Mouse (Mus musculus) cerebellum, adult 2 months (tissue): ENCODE data around the gene Klf16. TPM values are rescaled to one million over a fixed set of nuclear protein-coding genes. Genes with fewer than 3 reads are reported as not detected.

Experiments
- DNase-seq, 2 experiments: peaks; one replicate each; pipeline ENCODE4 v3.0.0; 2021
- H3K27ac ChIP-seq: fragments of 200-500 bp; 2 replicates; pipeline ENCODE4 v1.5.1; 2012; ENCODE audit warnings: low read length, control low read depth, inconsistent platforms; ENCODE audit not compliant: insufficient read depth
- H3K27me3 ChIP-seq: fragments of 200-500 bp; 2 replicates; pipeline ENCODE4 v1.6.1; 2012; ENCODE audit warnings: inconsistent platforms, mild to moderate bottlenecking, low read length, moderate library complexity; ENCODE audit not compliant: control insufficient read depth, insufficient read depth
- H3K4me1 ChIP-seq: fragments of 200-500 bp; 2 replicates; pipeline ENCODE4 v1.6.1; 2011; ENCODE audit warnings: low read length; ENCODE audit not compliant: control insufficient read depth, insufficient read depth
- H3K4me3 ChIP-seq: fragments of 200-500 bp; replicated peaks from 2 replicates; pipeline ENCODE3; 2011; ENCODE audit warnings: mild to moderate bottlenecking, low read depth, low read length, control low read depth; ENCODE audit not compliant: insufficient read depth
- CTCF ChIP-seq: fragments of 200-500 bp; IDR thresholded peaks from 2 replicates; pipeline ENCODE4 v1.5.1; 2011; ENCODE audit warnings: low read depth, mild to moderate bottlenecking, control low read depth, low read length, moderate library complexity, borderline replicate concordance; ENCODE audit not compliant: insufficient read depth
- POLR2A ChIP-seq: fragments of 200-500 bp; IDR thresholded peaks from 2 replicates; pipeline ENCODE4 v1.6.1; 2011; ENCODE audit warnings: low read length, control low read depth, borderline replicate concordance; ENCODE audit not compliant: insufficient read depth
- WGBS: fragments of 180-500 bp; shearing (Covaris S2); methylation state at CpG from one replicate; pipeline ENCODE4 v1.1.7; 2018; 5-methylcytosine and 5-hydroxymethylcytosine counted together
- polyA plus RNA-seq: library from polyadenylated mRNA; depleted of rRNA; stranded (reverse); fragments of >200 nt; gene quantifications from 2 replicates; pipeline ENCODE4 v1.2.3, GENCODE M21; 2012

Gene Klf16
- polyA plus RNA-seq, 1 experiment = 10.6 TPM

DNA sequence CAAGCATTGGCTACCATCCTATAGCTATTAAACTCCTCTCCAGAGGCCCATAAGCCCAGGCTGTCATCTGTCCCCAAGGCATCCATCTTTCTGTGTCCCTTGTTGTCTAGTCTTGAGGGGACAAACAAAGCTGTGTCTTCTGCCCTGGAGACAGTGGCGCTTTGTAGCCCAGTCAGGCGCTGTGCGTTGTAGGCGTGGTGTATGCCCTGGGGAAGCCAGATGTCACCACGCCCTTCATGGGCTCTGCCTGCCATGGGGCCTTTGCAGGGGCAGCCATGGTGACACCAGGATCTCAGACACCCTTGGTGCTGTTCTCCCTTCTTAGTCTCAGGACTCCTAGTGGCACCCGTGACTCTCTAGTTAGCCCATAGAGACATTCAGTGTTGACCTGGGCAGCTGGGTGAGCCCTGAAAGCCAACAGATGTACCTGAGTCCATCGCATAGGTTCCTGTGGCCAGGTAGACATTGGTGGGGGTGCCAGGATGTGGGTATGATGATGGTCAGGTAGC, 26.9 kb upstream of the Klf16 start:
- peak in 1 of 2 experiments; percentile 31 for DNase-seq
- peak overlapping the region; percentile 51; the same call in 1 of the 2 replicates for H3K27ac ChIP-seq
- 75% methylated on average over 7 of the region's 7 CpGs for WGBS
- H3K27me3 ChIP-seq = no peaks in the 10 kb centered on the region
- H3K4me3 ChIP-seq = no peak overlapping the region
- H3K4me1 ChIP-seq = peaks cover 34% of the 10 kb centered on the region
- TF ChIP-seq POLR2A (no peak), CTCF (no peak)

DNA sequence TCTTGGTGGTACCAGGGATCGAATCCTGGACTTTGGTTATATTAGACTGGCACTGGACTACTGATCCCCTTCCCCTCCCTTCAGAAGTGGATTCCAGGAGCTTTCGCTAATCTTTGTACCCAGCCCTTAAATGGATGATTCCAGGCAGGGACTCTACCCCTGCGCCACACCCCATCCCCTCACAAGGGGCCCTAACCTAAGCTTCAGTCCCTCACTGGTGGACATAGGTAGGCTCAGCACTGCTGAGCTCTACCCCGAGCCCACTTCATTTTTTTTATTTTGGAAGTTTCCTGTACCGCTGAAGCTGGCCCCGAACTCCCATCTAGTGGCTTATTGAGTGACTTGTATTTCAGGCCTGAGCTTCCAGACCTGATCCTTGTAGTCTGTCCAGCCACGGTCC, 26.2 kb upstream of the Klf16 start:
- H3K27me3 ChIP-seq = no peaks in the 10 kb centered on the region
- TF ChIP-seq CTCF = no peak
- no peak for TF ChIP-seq POLR2A
- peak overlapping the region; percentile 92 for H3K4me3 ChIP-seq
- peak overlapping the region; percentile 51 for H3K27ac ChIP-seq
- no peak for DNase-seq
- 27% methylated on average over 7 of the region's 7 CpGs for whole genome bisulfite sequencing
- H3K4me1 ChIP-seq = peaks cover 27% of the 10 kb centered on the region

DNA sequence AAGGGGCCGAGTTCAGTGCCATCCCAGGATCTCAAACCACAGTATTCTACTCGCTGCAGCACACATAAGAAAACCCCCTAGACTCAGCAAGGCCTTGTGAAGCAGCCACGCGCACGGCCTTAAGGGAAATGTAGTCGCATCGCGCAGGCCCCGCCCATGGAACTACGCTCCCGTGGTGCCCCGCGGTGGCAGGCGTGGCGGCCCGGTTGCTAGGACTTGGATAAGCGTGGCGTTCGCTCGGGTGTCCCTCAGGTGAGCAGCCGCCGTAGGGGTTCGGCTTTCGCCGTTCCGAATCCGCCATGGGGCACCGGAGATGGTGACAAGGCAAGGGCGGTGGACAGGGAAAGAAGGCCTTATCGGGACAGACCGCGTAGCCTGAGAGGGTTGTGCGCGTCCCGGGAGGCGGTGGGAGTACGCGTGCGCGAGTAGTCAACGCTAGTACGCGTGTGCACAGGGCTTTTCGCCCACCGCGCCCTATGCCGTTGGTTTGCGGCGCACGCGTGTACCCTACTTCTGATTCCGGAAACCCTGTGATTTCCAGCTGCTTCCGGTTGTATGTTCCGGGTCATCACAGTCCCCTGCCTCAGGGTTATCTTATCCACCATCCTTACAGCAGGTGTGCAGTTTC, 25.7 kb upstream of the Klf16 start, which contains the start of the genes Scamp4 and Adat3:
Gene Scamp4, plus strand, starts transcription at position 175 of the 628 bp plus-strand sequence.
Gene Adat3, plus strand, starts transcription at position 183 of the 628 bp plus-strand sequence.
- TF ChIP-seq POLR2A (peak; percentile 70; the same call in 1 of the 2 replicates), CTCF (no peak)
- WGBS = under 1% methylated on average over 54 of the region's 54 CpGs
- H3K4me3 ChIP-seq = peak within 1 kb of the TSS; percentile 92

DNA sequence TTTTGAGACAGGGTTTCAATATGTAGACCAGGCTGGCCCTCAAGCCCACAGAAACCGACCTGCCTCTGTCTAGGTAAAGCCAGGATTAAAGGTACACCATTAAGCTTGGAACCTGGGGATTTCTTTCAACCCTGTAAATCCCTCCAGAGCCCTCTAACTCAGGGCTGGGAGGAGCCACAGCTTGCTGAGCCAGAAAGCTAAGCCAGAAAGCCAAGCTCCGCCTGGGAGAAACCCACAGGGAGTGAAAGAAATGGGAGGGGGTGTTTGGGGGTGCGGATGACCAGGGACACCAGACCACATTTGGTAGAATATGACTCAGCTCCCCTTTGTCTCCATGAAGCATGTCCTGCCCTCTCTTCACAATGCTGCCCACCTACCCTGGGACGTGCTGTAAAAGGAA, 19.2 kb upstream of the Klf16 start:
- Histone ChIP-seq H3K4me1 (no peaks in the 10 kb centered on the region), H3K27me3 (no peaks in the 10 kb centered on the region), H3K4me3 (no peak overlapping the region), H3K27ac (no peak overlapping the region)
- TF ChIP-seq CTCF (no peak), POLR2A (no peak)
- DNase-seq = no peak
- WGBS = 41% methylated on average over 4 of the region's 4 CpGs

More for the DNA sequence above, 25.7 kb upstream of the Klf16 start, which contains the start of the genes Scamp4 and Adat3:
- peak; percentile 94 to 98 for DNase-seq
- Histone ChIP-seq H3K27ac (peak within 1 kb of the TSS; percentile 65), H3K4me1 (peaks cover 22% of the 10 kb centered on the region), H3K27me3 (no peaks in the 10 kb centered on the region)

DNA sequence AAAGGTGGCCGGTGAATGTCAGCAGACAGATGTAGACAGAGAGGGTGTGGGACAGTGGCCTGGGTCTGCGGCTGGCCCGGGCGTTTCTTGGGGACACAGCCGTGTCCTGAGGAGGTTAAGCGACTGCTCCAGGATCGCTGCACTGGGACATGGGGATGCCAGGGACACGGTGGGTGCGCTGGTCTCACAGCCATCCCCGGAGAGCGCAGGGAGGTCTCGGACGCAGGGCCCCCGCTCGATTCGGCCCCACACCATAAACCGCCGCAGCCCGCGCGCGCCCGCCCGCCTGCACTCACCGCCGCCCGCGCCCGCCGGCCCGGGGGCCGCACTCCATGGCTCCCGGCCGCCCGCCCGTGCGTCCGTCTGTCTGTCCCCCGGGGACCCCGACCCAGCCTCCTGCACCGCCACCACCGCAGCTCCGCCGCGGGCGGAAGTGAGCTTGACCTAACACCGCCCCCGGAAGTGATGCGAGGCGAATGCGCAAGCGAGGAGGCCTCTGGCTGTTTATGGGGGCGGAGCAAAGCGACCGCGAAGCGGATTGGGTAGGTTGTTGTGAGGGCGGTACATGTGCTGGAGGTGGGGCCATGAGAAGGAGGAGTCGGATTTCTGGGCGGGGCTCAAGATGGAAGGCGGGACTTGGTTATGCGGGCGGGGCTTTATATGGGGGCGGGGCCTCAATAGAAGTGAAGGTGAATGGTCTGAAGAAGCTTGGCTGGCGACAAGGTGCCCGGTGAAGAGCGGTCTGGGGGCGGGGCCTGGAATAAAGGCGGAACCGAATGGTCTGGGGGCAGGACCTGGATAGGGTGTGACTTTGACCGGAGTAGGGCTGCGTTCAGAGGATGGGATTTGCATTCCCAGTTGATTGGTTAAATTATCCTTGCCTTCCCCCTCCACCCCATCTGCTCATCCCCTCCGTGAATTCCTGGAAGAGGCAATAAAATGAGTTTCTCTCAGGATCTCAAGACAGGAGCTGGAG, 13.0 kb upstream of the Klf16 start, which contains the start of gene Abhd17a:
Gene Abhd17a, minus strand, starts transcription at position 463 of the 976 bp plus-strand sequence.
- H3K27ac ChIP-seq = peak within 1 kb of the TSS; percentile 37
- under 1% methylated on average over 73 of the region's 73 CpGs for WGBS
- H3K27me3 ChIP-seq = no peaks in the 10 kb centered on the region
- peaks cover 30% of the 10 kb centered on the region for H3K4me1 ChIP-seq
- peak; percentile 91 to 97 for DNase-seq
- H3K4me3 ChIP-seq = peak within 1 kb of the TSS; percentile 93
- TF ChIP-seq CTCF (no peak), POLR2A (peak; percentile 85)

DNA sequence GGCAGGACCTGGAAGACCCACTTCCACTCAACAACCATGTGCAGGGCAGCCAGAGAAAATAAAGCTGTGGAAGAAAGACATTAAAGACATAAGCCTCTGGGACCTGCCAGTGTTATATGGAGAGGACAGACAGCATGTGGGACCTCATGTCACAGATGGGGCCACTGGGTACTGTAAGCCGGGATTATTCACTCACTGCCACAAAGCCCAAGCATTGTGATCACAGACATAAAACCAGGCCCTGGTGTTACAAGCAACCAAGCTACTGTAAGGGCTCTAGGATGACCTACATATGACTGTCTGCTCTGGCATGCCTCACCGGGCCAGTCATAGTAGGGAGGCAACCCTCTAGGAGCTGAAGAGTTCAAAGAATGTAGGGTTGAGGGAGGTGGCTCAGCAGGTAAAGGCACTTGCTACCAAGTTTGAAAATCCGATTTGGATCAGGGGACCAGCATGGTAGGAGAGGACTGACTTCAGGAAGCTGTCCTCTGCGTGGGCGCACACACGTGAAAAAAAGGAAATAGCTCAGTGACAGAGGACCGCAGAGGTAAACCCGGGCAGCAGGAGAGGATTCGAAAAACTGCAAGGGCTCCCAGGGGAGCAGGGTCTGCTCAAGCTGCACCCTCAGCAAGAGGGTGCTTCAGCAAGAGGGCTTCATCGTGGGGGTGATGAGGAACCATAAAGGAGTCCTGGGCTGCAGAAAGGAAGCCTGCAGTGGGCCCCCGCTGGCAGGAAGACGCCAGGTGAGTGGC, 12.2 kb upstream of the Klf16 start:
- peak overlapping the region; percentile 37 for H3K27ac ChIP-seq
- DNase-seq = peak in 1 of 2 experiments; percentile 36
- peaks cover 39% of the 10 kb centered on the region for H3K4me1 ChIP-seq
- 5% methylated on average over 12 of the region's 12 CpGs for WGBS
- peak overlapping the region; percentile 93 for H3K4me3 ChIP-seq
- H3K27me3 ChIP-seq = no peaks in the 10 kb centered on the region
- TF ChIP-seq POLR2A (no peak), CTCF (no peak)

DNA sequence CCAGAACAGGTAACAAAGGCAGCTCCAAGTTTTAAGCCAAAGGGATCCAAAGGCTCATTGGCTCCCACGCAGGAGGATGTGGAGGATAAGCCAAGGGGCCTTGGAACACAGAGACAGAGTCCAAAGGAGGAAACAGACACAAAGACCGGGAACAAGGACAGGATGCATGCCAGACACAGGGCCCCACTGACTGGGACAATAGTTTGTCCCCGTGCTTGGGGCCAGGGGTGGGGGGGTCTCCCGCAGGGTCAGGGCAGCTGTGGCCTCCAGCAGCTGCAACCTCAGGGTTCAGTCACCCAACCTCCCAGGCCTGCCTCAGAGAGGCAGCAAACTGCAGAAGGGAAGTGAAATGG, 10.2 kb upstream of the Klf16 start:
- H3K4me1 ChIP-seq = peaks cover 47% of the 10 kb centered on the region
- 17% methylated on average over 4 of the region's 4 CpGs for WGBS
- no peak for DNase-seq
- H3K27me3 ChIP-seq = no peaks in the 10 kb centered on the region
- peak overlapping the region; percentile 2; the same call in 1 of the 2 replicates for H3K27ac ChIP-seq
- TF ChIP-seq CTCF (no peak), POLR2A (no peak)
- no peak overlapping the region for H3K4me3 ChIP-seq
